Mouse (Mus musculus): ENCODE results near the gene Ehd1. TPM values are rescaled to one million over a fixed set of nuclear protein-coding genes. Genes with fewer than 3 reads are reported as not detected.

Ehd1 gene
- polyA plus RNA-seq, 1 experiment from 2014 or later: 85.4 TPM

DNA sequence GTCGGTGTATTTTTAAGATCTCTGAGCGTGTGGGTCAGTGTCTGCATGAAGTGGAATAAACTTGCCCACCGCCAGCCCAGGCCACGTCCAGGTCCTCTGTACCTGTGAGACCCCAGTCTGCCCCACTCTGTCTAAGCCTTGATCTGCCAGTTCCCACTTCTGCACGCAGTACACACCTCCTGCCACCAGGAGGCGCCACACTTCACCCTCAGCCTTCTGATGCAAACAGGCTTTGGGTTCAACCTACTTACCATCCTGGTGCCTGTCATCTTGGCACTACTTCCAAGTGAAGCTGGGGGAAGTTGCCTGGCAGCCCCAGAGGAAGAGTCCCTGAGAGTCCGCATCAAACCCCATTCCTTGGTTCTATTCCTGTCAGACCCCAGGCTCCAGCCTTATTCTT lies 14.3 kb upstream of the Ehd1 start:
- WGBS (ENCODE audit: insufficient replicate concordance): 42% methylated on average over 7 of the region's 7 CpGs
- ATAC-seq: no peak

DNA sequence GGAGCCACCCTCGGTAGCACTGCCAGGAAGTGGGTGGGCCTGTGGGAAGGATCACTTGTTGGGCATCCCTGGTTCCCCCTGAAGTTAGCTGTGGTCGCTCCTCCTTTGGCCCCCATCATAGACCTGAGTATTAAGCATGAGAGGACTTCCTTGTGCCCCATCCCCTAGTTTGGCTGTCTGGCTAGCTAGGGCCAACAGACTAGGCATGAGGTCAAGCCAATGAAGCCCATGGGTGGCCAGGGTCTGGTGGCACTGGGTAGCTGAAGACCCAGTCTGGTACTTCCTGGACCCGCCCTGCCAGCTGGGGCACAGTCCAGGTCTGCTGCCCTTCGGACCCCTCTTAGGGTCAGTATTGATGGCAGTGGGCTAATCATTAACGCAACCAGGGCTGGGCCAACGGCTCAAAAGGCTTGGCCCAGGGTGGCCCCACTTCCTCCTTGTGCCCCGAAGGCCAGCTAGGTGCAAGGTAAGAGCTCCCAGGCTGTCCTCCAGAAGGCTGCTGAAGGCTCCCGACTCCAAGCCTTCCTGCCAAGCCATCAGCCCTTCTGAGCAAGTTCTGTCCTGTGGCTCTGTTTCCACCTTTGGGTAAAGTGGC lies 13.6 kb upstream of the Ehd1 start:
- WGBS (ENCODE audit: insufficient replicate concordance): 68% methylated on average over 8 of the region's 8 CpGs
- Histone ChIP-seq H3K27ac (peak overlapping the region; percentile 31), H3K27me3 (replicated peaks) (no peaks in the 10 kb centered on the region), H3K9ac (peak overlapping the region; percentile 54; the same call in 1 of the 2 replicates), H3K9me3 (replicated peaks) (peaks cover 4% of the 10 kb centered on the region; the same call in 1 of the 2 replicates), H3K36me3 (peaks cover 42% of the 10 kb centered on the region), H3K4me1 (peaks cover 13% of the 10 kb centered on the region), H3K4me2 (peak overlapping the region; percentile 54), H3K4me3 (peak overlapping the region; percentile 42)
- peak; percentile 59 for ATAC-seq

More for the DNA sequence above, 14.3 kb upstream of the Ehd1 start:
- H3K4me3 ChIP-seq: no peak overlapping the region
- peaks cover 50% of the 10 kb centered on the region for H3K36me3 ChIP-seq
- no peaks in the 10 kb centered on the region for H3K27me3 ChIP-seq (replicated peaks)
- no peak overlapping the region for H3K4me2 ChIP-seq
- peak overlapping the region; percentile 17; the same call in 1 of the 2 replicates for H3K27ac ChIP-seq
- peaks cover 4% of the 10 kb centered on the region; the same call in 1 of the 2 replicates for H3K9me3 ChIP-seq (replicated peaks)
- H3K4me1 ChIP-seq: peaks cover 10% of the 10 kb centered on the region; the same call in 1 of the 2 replicates
- no peak overlapping the region for H3K9ac ChIP-seq

DNA sequence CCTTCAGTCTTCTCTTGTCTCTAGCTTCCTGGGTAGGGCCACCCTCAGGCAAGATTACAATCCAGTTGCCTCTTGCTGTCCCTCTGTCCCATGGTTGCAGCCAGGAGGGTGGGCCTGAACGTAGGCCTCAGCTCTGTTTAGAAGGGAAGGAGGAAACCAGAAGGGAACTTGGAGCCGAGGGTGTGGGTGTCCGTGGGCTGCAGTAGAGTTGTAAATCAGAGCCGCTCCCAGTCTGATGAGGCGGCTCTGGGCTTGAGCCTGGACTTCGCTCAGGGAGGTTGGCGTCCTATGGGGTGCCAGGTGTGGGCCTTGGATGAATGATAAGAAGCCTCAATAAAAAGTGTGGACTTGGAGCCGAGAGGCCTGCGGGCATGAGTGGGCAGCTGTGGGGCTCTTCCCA lies 12.3 kb upstream of the Ehd1 start:
- peaks cover 4% of the 10 kb centered on the region; the same call in 1 of the 2 replicates for H3K9me3 ChIP-seq (replicated peaks)
- H3K4me3 ChIP-seq: peak overlapping the region; percentile 42
- peak overlapping the region; percentile 54 for H3K4me2 ChIP-seq
- peak overlapping the region; percentile 54 for H3K9ac ChIP-seq
- WGBS (ENCODE audit: insufficient replicate concordance): 53% methylated on average over 9 of the region's 9 CpGs
- H3K27ac ChIP-seq: peak overlapping the region; percentile 31; the same call in 1 of the 2 replicates
- H3K4me1 ChIP-seq: peaks cover 20% of the 10 kb centered on the region
- H3K36me3 ChIP-seq: peaks cover 30% of the 10 kb centered on the region
- no peaks in the 10 kb centered on the region for H3K27me3 ChIP-seq (replicated peaks)
- ATAC-seq: no peak

DNA sequence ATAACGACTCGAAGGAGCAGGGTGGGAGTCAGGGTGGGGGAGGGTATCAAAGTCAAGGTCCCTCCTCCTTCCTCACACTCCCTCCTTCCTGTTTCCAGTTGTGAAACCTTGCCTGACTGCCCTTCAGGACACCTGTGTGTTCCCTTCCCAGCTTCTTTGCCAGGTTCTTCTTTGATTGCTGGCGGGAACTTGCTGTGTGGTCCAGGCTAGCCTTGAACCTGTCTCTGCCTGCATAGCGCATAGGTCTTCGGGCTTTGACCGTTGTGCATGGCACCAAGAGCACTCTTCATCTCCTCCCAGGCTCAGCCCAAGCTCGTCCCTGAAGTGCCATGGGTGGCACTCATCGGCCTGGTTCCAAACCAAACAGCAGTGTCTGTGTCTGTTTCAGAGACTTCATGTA lies 11.6 kb upstream of the Ehd1 start:
- no peak for ATAC-seq
- H3K27me3 ChIP-seq (replicated peaks): no peaks in the 10 kb centered on the region
- H3K4me3 ChIP-seq: peak overlapping the region; percentile 42; the same call in 1 of the 2 replicates
- H3K36me3 ChIP-seq: peaks cover 22% of the 10 kb centered on the region
- H3K9ac ChIP-seq: no peak overlapping the region
- H3K4me1 ChIP-seq: peaks cover 20% of the 10 kb centered on the region
- 74% methylated on average over 8 of the region's 8 CpGs for WGBS (ENCODE audit: insufficient replicate concordance)
- H3K27ac ChIP-seq: no peak overlapping the region
- peak overlapping the region; percentile 54 for H3K4me2 ChIP-seq
- H3K9me3 ChIP-seq (replicated peaks): peaks cover 4% of the 10 kb centered on the region; the same call in 1 of the 2 replicates

DNA sequence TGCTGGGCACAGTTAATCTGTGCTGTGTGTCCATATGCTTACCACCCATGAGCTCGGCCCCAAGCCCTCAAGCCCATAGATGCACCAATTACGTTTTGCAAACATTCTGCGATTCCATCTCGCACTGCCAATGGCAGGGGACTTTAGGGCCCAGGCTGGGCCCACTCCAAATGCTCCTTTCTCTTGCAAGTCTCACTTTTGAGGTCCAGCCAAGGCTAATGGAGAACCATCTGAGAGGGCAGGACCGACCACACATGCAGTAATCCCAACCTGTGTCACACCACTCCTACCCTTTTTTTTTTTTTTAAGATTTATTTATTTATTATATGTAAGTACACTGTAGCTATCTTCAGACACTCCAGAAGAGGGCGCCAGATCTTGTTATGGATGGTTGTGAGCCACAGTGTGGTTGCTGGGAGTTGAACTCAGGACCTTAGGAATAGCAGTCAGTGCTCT lies 10.8 kb upstream of the Ehd1 start:
- Histone ChIP-seq H3K36me3 (peaks cover 14% of the 10 kb centered on the region), H3K4me2 (0 out of 2 replicates have a peak overlapping the region, but pooled peaks have one; percentile 54), H3K9me3 (replicated peaks) (peaks cover 3% of the 10 kb centered on the region; the same call in 1 of the 2 replicates), H3K4me3 (no peak overlapping the region), H3K9ac (no peak overlapping the region), H3K27me3 (replicated peaks) (no peaks in the 10 kb centered on the region), H3K4me1 (peaks cover 25% of the 10 kb centered on the region), H3K27ac (no peak overlapping the region)
- 63% methylated on average over 6 of the region's 6 CpGs for WGBS (ENCODE audit: insufficient replicate concordance)
- no peak for ATAC-seq

DNA sequence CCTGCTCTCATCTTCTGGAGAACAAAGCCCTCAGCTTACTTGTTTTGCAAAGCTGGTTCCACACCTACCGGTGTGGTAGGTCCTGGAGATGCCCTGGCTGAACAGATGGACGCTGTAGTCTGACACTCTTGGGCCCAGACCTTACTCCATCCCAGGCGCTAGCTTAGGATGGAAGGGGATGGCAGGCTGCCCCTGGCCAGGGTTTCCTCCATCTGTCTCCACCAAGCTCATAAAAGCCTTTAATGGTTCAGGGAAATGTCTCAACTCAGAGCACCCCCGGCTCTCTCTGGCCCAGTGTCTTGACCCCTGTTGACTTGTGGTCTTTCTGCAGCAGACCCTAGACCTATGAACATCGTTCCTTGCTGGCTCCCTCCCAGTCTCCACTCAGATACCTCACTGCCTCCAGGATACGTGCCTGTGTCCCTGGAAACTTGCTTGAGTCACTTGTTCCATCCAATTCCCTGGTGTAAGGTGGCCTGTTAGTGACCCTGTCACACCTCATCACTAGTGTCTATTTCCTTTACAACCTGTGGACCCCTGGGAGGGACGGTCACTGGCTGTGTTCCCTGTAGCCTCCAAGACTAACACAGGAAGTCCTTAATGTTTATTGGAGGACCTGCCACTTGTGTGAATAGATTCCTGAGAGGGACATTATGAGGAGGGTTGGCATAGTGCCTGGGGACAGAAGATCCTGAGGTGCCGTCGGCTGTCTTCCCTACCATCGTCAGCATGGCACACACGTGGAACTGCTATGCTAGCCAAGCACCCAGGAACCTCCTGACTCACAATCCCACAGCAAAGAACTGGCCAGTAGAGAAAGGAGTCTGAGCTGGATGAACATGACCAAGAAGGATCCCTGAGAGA lies 9.0 kb upstream of the Ehd1 start:
- H3K27ac ChIP-seq: no peak overlapping the region
- H3K9ac ChIP-seq: no peak overlapping the region
- H3K4me3 ChIP-seq: no peak overlapping the region
- ATAC-seq: no peak
- H3K36me3 ChIP-seq: no peaks in the 10 kb centered on the region
- peaks cover 32% of the 10 kb centered on the region for H3K4me1 ChIP-seq
- 61% methylated on average over 11 of the region's 11 CpGs for WGBS (ENCODE audit: insufficient replicate concordance)
- H3K9me3 ChIP-seq (replicated peaks): no peaks in the 10 kb centered on the region
- H3K27me3 ChIP-seq (replicated peaks): 0 out of 2 replicates have a peak, but pooled peaks cover 3% of the 10 kb centered on the region
- H3K4me2 ChIP-seq: no peak overlapping the region

DNA sequence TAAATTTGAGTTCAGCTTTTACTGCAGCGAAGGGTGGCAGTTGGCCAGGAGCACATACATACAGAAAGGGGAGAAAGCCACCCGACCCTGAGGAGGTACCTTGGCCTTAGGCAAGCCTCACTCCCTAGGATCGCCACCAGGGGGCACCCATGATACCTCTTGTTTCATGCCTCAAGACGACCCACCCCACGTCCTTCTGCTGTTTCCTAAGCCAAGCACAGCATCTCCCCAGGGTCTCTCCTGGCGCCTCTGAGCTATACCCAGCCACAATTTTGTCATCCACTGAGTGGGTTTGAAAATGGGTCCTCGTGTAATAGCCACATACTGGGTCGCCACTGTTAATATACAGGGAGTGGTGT lies 8.4 kb upstream of the Ehd1 start:
- peaks cover 32% of the 10 kb centered on the region for H3K4me1 ChIP-seq
- H3K27me3 ChIP-seq (replicated peaks): 0 out of 2 replicates have a peak, but pooled peaks cover 3% of the 10 kb centered on the region
- H3K9me3 ChIP-seq (replicated peaks): no peaks in the 10 kb centered on the region
- H3K36me3 ChIP-seq: no peaks in the 10 kb centered on the region
- no peak overlapping the region for H3K9ac ChIP-seq
- H3K27ac ChIP-seq: no peak overlapping the region
- no peak overlapping the region for H3K4me3 ChIP-seq
- no peak overlapping the region for H3K4me2 ChIP-seq
- peak; percentile 50; the same call in 1 of the 2 replicates for ATAC-seq
- WGBS (ENCODE audit: insufficient replicate concordance): 13% methylated on average over 8 of the region's 8 CpGs

DNA sequence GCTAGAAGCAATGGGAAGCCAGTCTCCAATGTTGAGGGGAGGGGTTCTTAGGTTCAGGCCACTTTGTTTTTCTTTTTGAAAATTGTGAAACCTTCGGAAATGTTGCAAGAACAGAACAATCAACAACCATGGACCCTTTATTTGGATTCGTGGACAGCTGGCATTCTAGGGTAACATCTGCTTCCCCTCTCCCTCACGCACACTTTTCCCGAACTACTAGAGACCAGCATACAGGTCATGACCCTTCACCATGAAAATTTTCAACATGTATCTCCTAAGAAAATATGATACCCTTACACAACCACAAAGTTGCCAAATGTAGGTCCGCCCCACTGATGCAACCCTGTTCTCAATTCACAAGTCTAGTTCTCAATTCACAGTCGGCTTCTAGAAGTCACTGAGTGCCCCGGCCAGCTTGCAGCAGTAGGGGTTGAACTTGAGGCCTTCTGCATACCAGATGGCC lies 7.8 kb upstream of the Ehd1 start:
- WGBS (ENCODE audit: insufficient replicate concordance): 70% methylated on average over 7 of the region's 7 CpGs
- no peak for ATAC-seq
- H3K4me2 ChIP-seq: no peak overlapping the region
- no peaks in the 10 kb centered on the region for H3K9me3 ChIP-seq (replicated peaks)
- H3K4me3 ChIP-seq: no peak overlapping the region
- H3K4me1 ChIP-seq: peaks cover 35% of the 10 kb centered on the region
- H3K27ac ChIP-seq: no peak overlapping the region
- H3K36me3 ChIP-seq: no peaks in the 10 kb centered on the region
- H3K9ac ChIP-seq: no peak overlapping the region
- H3K27me3 ChIP-seq (replicated peaks): 0 out of 2 replicates have a peak, but pooled peaks cover 3% of the 10 kb centered on the region

DNA sequence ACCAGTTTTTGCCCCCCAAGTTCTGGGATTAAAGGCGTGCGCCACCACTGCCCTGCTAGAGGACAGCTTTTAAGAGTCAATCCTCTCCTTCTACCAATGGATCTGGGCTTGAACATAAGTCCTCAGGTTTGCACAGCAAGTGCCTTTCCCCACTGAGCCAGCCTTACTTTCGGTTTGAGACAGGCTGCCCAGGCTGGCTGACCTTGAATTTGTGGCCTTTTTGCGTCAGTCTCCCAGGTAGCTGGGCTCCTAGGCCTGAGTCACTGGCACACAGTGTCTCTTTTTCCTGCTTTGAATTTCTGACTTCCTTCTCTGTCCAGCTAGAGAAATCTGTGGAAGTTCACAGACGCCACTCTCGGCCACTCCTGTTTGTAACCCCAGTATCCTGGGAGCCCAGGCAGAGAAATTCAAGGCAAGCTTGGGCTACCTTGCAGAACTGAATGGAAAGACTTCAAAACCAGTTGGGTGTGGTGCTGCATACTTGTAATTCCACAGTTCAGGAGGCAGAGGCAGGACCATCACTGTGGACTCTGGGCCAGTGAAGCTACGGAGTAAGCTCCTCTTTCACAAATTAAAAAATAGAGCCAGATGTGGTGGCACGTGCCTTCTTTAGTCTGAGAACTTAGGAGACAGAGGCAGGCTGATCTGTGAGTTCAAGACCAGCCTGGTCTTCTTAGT lies 6.6 kb upstream of the Ehd1 start:
- Histone ChIP-seq H3K27me3 (replicated peaks) (0 out of 2 replicates have a peak, but pooled peaks cover 3% of the 10 kb centered on the region), H3K9ac (no peak overlapping the region), H3K4me1 (peaks cover 42% of the 10 kb centered on the region), H3K36me3 (no peaks in the 10 kb centered on the region), H3K9me3 (replicated peaks) (no peaks in the 10 kb centered on the region), H3K27ac (0 out of 2 replicates have a peak overlapping the region, but pooled peaks have one; percentile 17), H3K4me2 (no peak overlapping the region), H3K4me3 (no peak overlapping the region)
- no peak for ATAC-seq
- 78% methylated on average over 8 of the region's 8 CpGs for WGBS (ENCODE audit: insufficient replicate concordance)

DNA sequence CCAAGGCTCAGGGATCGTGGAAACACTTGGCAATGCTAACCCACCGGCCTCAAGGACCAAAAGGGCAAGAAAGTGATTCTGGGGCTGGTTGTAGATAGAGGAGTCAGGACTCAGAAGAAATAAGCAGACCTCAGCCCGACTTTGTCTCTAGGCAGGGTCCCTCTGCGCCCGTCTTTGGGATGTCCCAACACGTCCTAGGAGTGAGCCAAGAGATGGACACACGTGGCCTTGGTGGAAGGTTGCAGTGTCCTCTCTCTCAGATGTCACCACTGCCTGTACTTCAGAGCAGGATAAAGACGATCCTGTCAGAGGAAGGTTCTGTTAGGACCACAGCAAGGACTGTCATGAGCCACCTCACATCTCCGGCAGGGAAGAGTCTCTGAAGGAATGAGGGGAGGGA lies 5.9 kb upstream of the Ehd1 start:
- H3K27ac ChIP-seq: no peak overlapping the region
- ATAC-seq: no peak
- no peaks in the 10 kb centered on the region for H3K9me3 ChIP-seq (replicated peaks)
- H3K4me1 ChIP-seq: peaks cover 49% of the 10 kb centered on the region
- H3K4me2 ChIP-seq: no peak overlapping the region
- 0 out of 2 replicates have a peak, but pooled peaks cover 3% of the 10 kb centered on the region for H3K27me3 ChIP-seq (replicated peaks)
- no peaks in the 10 kb centered on the region for H3K36me3 ChIP-seq
- H3K9ac ChIP-seq: no peak overlapping the region
- no peak overlapping the region for H3K4me3 ChIP-seq
- WGBS (ENCODE audit: insufficient replicate concordance): 68% methylated on average over 9 of the region's 9 CpGs

DNA sequence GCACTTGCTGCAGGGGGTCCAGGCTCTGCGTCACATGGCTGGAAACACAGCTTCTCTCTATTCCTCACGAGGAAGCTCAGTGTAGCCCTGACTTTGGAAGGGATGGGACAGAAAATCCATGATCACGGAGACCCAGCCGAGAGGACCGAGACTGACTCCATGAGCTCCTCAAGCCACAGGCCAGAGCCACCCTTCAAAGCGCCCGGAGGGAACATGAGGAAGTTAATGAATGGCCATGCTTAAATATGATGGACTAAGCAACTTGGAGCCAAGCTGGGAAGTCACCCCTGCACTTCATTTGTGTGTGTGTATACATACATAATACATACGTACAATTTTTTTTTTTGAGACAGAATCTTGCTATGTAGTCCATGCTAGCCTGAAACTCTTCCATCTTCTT lies 5.3 kb upstream of the Ehd1 start:
- Histone ChIP-seq H3K4me1 (peaks cover 54% of the 10 kb centered on the region), H3K9ac (no peak overlapping the region), H3K36me3 (no peaks in the 10 kb centered on the region), H3K4me3 (no peak overlapping the region), H3K4me2 (no peak overlapping the region), H3K9me3 (replicated peaks) (no peaks in the 10 kb centered on the region), H3K27ac (no peak overlapping the region), H3K27me3 (replicated peaks) (0 out of 2 replicates have a peak, but pooled peaks cover 3% of the 10 kb centered on the region)
- WGBS (ENCODE audit: insufficient replicate concordance): 66% methylated on average over 8 of the region's 8 CpGs
- no peak for ATAC-seq
